Mouse (Mus musculus): ENCODE measurements around the gene Sptbn1.

DNA sequence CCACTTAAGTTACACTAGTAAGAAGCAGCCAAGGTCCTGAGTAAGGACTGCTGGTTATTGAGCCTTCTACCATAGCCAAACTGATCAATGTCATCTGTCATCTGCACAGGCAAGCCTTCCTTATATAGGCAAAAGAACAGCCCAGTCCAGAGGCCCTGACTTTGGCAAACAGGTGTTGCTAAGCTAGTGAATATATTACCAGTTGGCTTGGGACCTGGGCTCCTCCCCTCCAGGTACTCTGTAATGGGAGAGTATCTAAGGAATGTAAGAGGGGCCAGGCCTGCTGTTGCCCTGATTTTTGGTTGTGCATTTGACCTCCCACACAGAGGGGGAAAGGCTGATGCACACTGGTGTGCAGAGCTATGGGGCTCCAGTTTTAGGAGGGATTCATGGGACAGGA, 63.6 kb downstream of the Sptbn1 start:
- TF ChIP-seq CTCF (IDR thresholded peaks at IDR 0.05; ENCODE audit: borderline replicate concordance, extremely low read depth, insufficient read depth, insufficient read length) = no peak
- TF ChIP-seq POLR2A (IDR thresholded peaks at IDR 0.05; ENCODE audit: borderline replicate concordance, extremely low read depth, insufficient read depth, insufficient read length, poor library complexity, severe bottlenecking) = no peak
